Mouse (Mus musculus) limb, embryonic 13.5 days (tissue): Measurements from ENCODE around the gene Polr2e. TPM values are rescaled to one million over a fixed set of nuclear protein-coding genes. Genes with fewer than 3 reads are reported as not detected.
A peak's percentile ranks its signal among the peaks of the same experiment; 100 is the strongest.

Experiments used
- ATAC-seq: fragments of 200-750 bp; cut with Nextera tagmentation; 2 replicates; pipeline ENCODE4 v1.8.0; 2017; ENCODE audit warnings: low read depth, moderate number of reproducible peaks, moderate TSS enrichment; ENCODE audit not compliant: low FRiP score
- H3K27ac ChIP-seq: fragments of 300-500 bp; sonication (generic); 2 replicates; pipeline ENCODE4 v1.5.1; 2015; ENCODE audit warnings: inconsistent platforms, mild to moderate bottlenecking, moderate library complexity
- H3K27me3 ChIP-seq: fragments of 300-500 bp; sonication (generic); 2 replicates; pipeline ENCODE4 v1.6.1; 2015; ENCODE audit warnings: mild to moderate bottlenecking, inconsistent platforms
- H3K36me3 ChIP-seq: fragments of 300-500 bp; sonication (generic); 2 replicates; pipeline ENCODE4 v1.6.1; 2015; ENCODE audit warnings: inconsistent platforms, mild to moderate bottlenecking, moderate library complexity
- H3K4me1 ChIP-seq: fragments of 300-500 bp; sonication (generic); 2 replicates; pipeline ENCODE4 v1.6.1; 2015; ENCODE audit warnings: inconsistent platforms
- H3K4me2 ChIP-seq: fragments of 300-500 bp; sonication (generic); replicated peaks from 2 replicates; pipeline ENCODE4 v1.6.1; 2015; ENCODE audit warnings: inconsistent platforms, mild to moderate bottlenecking, moderate library complexity
- H3K4me3 ChIP-seq: fragments of 300-500 bp; sonication (generic); 2 replicates; pipeline ENCODE4 v1.5.1; 2015; ENCODE audit warnings: moderate library complexity, mild to moderate bottlenecking, inconsistent platforms
- H3K9ac ChIP-seq: fragments of 300-500 bp; sonication (generic); 2 replicates; pipeline ENCODE4 v1.6.1; 2015; ENCODE audit warnings: mild to moderate bottlenecking, inconsistent platforms
- H3K9me3 ChIP-seq: fragments of 300-500 bp; sonication (generic); 2 replicates; pipeline ENCODE4 v1.6.1; 2016; ENCODE audit warnings: inconsistent platforms
- WGBS: fragments of 180-500 bp; shearing (Covaris S2); methylation state at CpG from one replicate; pipeline ENCODE4 v1.1.7; 2015; 5-methylcytosine and 5-hydroxymethylcytosine counted together
- polyA plus RNA-seq: library from polyadenylated mRNA; unstranded; fragments of >200 nt; fragmentation: Nextera tagmentation; extraction: Ambion mirVana; gene quantifications from 2 replicates; pipeline ENCODE4 v1.2.1, GENCODE M21; 2015

The Polr2e gene
- polyA plus RNA-seq, 1 experiment from 2014 or later, result 244 TPM

DNA sequence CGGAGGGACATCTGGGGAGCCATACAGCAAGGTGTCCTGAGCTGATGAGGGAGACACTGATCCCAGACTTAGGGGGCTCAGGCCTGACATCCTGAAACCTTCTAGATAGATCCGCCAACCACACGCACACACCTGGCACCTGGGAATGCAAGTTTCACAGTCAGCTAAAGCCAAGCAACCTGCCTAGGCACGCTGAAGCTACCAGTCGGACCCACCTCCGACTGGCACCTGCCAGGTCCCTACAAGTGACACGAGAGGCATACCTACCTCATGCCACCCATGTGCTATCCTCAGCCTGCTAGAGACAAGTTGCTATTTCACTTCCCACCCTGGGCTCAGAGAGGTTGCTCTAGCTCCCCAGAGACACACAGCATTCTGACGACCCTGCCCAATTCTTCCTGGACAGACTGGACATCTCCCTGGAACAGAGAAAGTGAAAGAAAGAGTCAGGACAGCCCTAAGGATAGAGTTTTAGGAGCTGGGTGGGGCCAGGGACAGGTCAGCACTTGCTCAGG, 50.3 kb downstream of the Polr2e start:
- ATAC-seq, result no peak
- Histone ChIP-seq H3K4me1 (peaks cover 44% of the 10 kb centered on the region), H3K27ac (peak overlapping the region; percentile 88; the same call in 1 of the 2 replicates), H3K9me3 (peaks cover 10% of the 10 kb centered on the region), H3K27me3 (no peaks in the 10 kb centered on the region), H3K36me3 (peaks cover 37% of the 10 kb centered on the region), H3K9ac (peak overlapping the region; percentile 90), H3K4me3 (peak overlapping the region; percentile 80), H3K4me2 (peak overlapping the region; percentile 89)
- 26% methylated on average over 8 of the region's 8 CpGs for WGBS

- peak within 1 kb of the TSS; percentile 88 for H3K27ac ChIP-seq
- H3K9me3 ChIP-seq, result peaks cover 10% of the 10 kb centered on the region
- ATAC-seq, result 0 out of 2 replicates have a peak, but pooled peaks have one; percentile 4
- peak within 1 kb of the TSS; percentile 89 for H3K4me2 ChIP-seq
- WGBS, result under 1% methylated on average over 59 of the region's 59 CpGs
- H3K36me3 ChIP-seq, result peaks cover 31% of the 10 kb centered on the region
- H3K4me1 ChIP-seq, result peaks cover 44% of the 10 kb centered on the region
- peak within 1 kb of the TSS; percentile 80 for H3K4me3 ChIP-seq
- H3K27me3 ChIP-seq, result no peaks in the 10 kb centered on the region
- peak within 1 kb of the TSS; percentile 90 for H3K9ac ChIP-seq
Measured at GRCm38 (mm10) chr10:79988506-79989271, 50.9 kb downstream of the Polr2e start, which contains the start of gene Cnn2. TSS of gene Cnn2 (plus strand) at chr10:79988584.

- H3K4me1 ChIP-seq, result peaks cover 51% of the 10 kb centered on the region
- peak overlapping the region; percentile 88 for H3K27ac ChIP-seq
- peak overlapping the region; percentile 89 for H3K4me2 ChIP-seq
- 7% methylated on average over 27 of the region's 27 CpGs for WGBS
- H3K27me3 ChIP-seq, result no peaks in the 10 kb centered on the region
- no peak for ATAC-seq
- peak overlapping the region; percentile 80 for H3K4me3 ChIP-seq
- H3K9me3 ChIP-seq, result peaks cover 10% of the 10 kb centered on the region
- peaks cover 23% of the 10 kb centered on the region for H3K36me3 ChIP-seq
- peak overlapping the region; percentile 90 for H3K9ac ChIP-seq
Measured at GRCm38 (mm10) chr10:79987771-79988505, 51.7 kb downstream of the Polr2e start.

DNA sequence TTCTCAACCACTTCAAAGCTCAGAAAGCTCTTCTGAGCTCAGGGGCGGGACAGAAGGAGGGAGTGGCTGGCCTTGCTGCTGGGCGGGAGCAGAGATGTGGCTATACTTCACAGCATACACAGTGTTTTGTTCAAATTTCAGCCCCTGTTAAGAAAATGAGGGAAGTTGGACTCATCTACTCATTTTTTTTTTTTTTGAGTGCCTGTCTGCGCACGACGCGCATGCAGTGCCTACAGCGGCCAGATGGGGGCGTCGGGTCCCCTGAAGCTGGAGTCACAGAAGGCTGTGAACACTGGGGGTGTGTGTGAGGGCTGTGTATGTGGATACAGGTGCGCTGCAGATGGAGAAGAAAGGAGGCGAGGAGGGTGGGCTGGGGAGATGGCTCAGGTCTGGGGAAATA, 52.6 kb downstream of the Polr2e start:
- Histone ChIP-seq H3K4me2 (peak overlapping the region; percentile 89), H3K27ac (peak overlapping the region; percentile 88), H3K9ac (0 out of 2 replicates have a peak overlapping the region, but pooled peaks have one; percentile 90), H3K4me3 (peak overlapping the region; percentile 5; the same call in 1 of the 2 replicates), H3K9me3 (peaks cover 10% of the 10 kb centered on the region), H3K4me1 (peaks cover 58% of the 10 kb centered on the region), H3K27me3 (no peaks in the 10 kb centered on the region), H3K36me3 (peaks cover 14% of the 10 kb centered on the region)
- WGBS, result 6% methylated on average over 11 of the region's 11 CpGs
- no peak for ATAC-seq

DNA sequence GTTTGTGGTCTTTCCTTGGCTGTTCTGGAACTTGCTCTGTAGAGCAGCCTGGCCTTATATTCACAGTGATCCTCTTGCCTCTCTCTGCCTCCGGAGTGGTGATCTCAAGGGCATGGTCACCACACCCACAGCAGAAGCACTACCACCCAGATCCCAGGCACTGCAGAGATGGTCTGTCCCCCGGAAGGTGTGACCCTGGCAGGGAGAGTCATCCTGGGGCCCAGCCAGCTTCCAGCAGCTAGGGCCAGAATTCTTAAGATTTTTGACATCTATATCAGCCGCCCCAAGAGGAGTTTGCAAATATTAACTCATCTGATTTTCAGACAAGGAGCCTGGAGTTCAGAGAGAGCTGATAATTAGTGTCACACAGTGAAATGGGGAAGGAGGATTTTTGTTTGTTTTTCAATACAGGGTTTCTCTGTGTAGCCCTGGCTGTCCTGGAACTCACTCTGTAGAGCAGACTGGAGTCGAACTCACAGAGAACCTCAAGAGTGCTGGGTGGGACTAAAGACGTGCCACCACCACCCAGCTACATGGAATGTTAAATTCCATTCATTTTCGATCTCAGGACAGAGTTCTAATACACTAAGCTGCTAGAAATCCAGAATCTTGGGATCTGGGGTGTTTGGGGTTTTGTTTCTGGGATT, 53.2 kb downstream of the Polr2e start:
- Histone ChIP-seq H3K9ac (peak overlapping the region; percentile 65; the same call in 1 of the 2 replicates), H3K4me2 (peak overlapping the region; percentile 89), H3K4me3 (peak overlapping the region; percentile 74), H3K27me3 (no peaks in the 10 kb centered on the region), H3K4me1 (peaks cover 63% of the 10 kb centered on the region), H3K9me3 (peaks cover 6% of the 10 kb centered on the region), H3K27ac (peak overlapping the region; percentile 88; the same call in 1 of the 2 replicates), H3K36me3 (peaks cover 11% of the 10 kb centered on the region)
- no peak for ATAC-seq
- 45% methylated on average over 6 of the region's 6 CpGs for WGBS

Other genes with a start within 250 kb of the Polr2e start
- 0.11 TPM in 1 of 2 replicates, not detected in the other for gene Prss57, start 248.8 kb downstream of the Polr2e start, polyA plus RNA-seq
- 101 TPM in 2 replicates for gene Palm, start 246.2 kb downstream of the Polr2e start, polyA plus RNA-seq
- 0.90 and 1.4 TPM in 2 replicates for gene Misp, start 218.8 kb downstream of the Polr2e start, polyA plus RNA-seq
- 347 and 366 TPM in 2 replicates for gene Ptbp1, start 185.4 kb downstream of the Polr2e start, polyA plus RNA-seq
- gene Prtn3, start 165.3 kb downstream of the Polr2e start, polyA plus RNA-seq, result 11.1 and 11.3 TPM in 2 replicates
- gene Plppr3, start 165.2 kb downstream of the Polr2e start, polyA plus RNA-seq, result 138 and 142 TPM in 2 replicates
- gene Elane, start 153.5 kb downstream of the Polr2e start, polyA plus RNA-seq, result 0.29 and 0.86 TPM in 2 replicates
- not detected in 2 replicates for gene Cfd, start 148.9 kb downstream of the Polr2e start, polyA plus RNA-seq
- 44.9 and 46.8 TPM in 2 replicates for gene Med16, start 130.9 kb downstream of the Polr2e start, polyA plus RNA-seq
- 20.3 TPM in 1 of 2 replicates, not detected in the other for gene Gm26602, start 128.9 kb downstream of the Polr2e start, polyA plus RNA-seq
- 0.94 and 1.0 TPM in 2 replicates for gene Kiss1r, start 122.8 kb downstream of the Polr2e start, polyA plus RNA-seq
- gene R3hdm4, start 118.6 kb downstream of the Polr2e start, polyA plus RNA-seq, result 186 and 188 TPM in 2 replicates
- 5.5 and 6.2 TPM in 2 replicates for gene Arid3a, start 112.8 kb downstream of the Polr2e start, polyA plus RNA-seq
- 105 and 106 TPM in 2 replicates for gene Wdr18, start 79.6 kb downstream of the Polr2e start, polyA plus RNA-seq
- 0.41 and 0.73 TPM in 2 replicates for gene Grin3b, start 69.1 kb downstream of the Polr2e start, polyA plus RNA-seq
- 16.0 and 19.5 TPM in 2 replicates for gene Tmem259, start 55.5 kb downstream of the Polr2e start, polyA plus RNA-seq
- 287 and 299 TPM in 2 replicates for gene Cnn2, start 51.2 kb downstream of the Polr2e start, polyA plus RNA-seq
- 1.8 and 1.9 TPM in 2 replicates for gene Abca7, start 43.3 kb downstream of the Polr2e start, polyA plus RNA-seq
- gene Arhgap45, start 23.1 kb downstream of the Polr2e start, polyA plus RNA-seq, result 7.3 and 7.6 TPM in 2 replicates
- 462 and 477 TPM in 2 replicates for gene Gpx4, start 7.4 kb upstream of the Polr2e start, polyA plus RNA-seq
- 13.5 and 15.2 TPM in 2 replicates for gene Sbno2, start 65.8 kb upstream of the Polr2e start, polyA plus RNA-seq
- gene Stk11, start 76.0 kb upstream of the Polr2e start, polyA plus RNA-seq, result 17.1 and 17.4 TPM in 2 replicates
- 456 and 475 TPM in 2 replicates for gene Atp5d, start 98.8 kb upstream of the Polr2e start, polyA plus RNA-seq
- 7.4 and 8.1 TPM in 2 replicates for gene Cbarp, start 101.0 kb upstream of the Polr2e start, polyA plus RNA-seq
- gene Midn, start 108.5 kb upstream of the Polr2e start, polyA plus RNA-seq, result 22.9 and 23.2 TPM in 2 replicates
- gene Cirbp, start 126.2 kb upstream of the Polr2e start, polyA plus RNA-seq, result 149 and 194 TPM in 2 replicates
- 9.7 and 11.0 TPM in 2 replicates for gene 1600002K03Rik, start 133.1 kb upstream of the Polr2e start, polyA plus RNA-seq
- 39.5 and 40.4 TPM in 2 replicates for gene Efna2, start 139.7 kb upstream of the Polr2e start, polyA plus RNA-seq
- 94.7 and 96.9 TPM in 2 replicates for gene Mum1, start 186.6 kb upstream of the Polr2e start, polyA plus RNA-seq
- 298 and 306 TPM in 2 replicates for gene Ndufs7, start 209.3 kb upstream of the Polr2e start, polyA plus RNA-seq
- gene Gamt, start 221.2 kb upstream of the Polr2e start, polyA plus RNA-seq, result 57.1 and 58.4 TPM in 2 replicates
- gene Dazap1, start 221.7 kb upstream of the Polr2e start, polyA plus RNA-seq, result 64.9 and 67.9 TPM in 2 replicates